Mouse (Mus musculus) induced T-regulatory cell, adult 2 months (primary cell): ENCODE data around the gene 1700020N01Rik.

ENCODE experiments used
- DNase-seq: peaks from one replicate; pipeline ENCODE4 v3.0.0-alpha.2; 2012; ENCODE audit warnings: low read depth

1700020N01Rik gene

DNA sequence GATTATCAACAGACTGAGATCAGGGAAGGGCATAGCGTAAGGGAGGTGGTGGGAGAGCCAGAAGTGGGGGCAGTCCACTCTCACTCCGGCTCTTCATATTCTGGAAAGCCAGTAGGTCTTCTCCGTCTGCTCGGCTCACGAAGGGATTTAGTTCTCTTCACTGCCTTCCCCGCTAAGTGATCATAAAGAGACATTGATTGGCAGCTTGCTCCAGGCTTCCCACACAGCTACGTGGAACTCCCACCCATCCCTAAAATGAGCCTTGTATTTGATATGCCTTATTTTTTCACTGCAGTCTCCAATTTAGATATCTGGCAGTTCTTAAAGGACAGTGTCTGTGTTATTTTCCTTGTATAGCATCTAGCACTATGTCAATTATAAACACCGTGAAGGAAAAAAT lies 11.5 kb downstream of the 1700020N01Rik start:
- no peak for DNase-seq

- no peak for DNase-seq
Observed at GRCm38 (mm10) chr10:21605011-21605571, 12.1 kb downstream of the 1700020N01Rik start.

DNA sequence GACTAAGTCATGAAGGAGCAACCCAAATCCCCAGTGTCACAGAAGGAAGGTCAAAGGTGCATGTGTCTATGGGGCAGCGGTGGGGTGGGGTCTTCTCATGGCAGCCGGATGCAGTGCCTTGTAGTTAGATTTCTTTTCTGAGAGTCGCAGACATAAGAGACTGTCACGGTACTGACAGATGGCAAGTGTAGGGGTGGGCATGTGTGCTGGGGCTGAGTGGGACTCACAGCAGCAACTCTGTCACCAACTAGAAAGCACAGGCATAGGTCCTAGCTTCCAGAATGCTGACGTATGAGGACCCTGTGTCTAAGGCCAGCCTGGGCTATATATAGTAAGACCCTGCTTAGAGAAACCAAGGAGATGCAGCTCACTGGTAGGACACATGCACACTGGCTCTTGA lies 12.7 kb downstream of the 1700020N01Rik start:
- DNase-seq, result no peak

DNA sequence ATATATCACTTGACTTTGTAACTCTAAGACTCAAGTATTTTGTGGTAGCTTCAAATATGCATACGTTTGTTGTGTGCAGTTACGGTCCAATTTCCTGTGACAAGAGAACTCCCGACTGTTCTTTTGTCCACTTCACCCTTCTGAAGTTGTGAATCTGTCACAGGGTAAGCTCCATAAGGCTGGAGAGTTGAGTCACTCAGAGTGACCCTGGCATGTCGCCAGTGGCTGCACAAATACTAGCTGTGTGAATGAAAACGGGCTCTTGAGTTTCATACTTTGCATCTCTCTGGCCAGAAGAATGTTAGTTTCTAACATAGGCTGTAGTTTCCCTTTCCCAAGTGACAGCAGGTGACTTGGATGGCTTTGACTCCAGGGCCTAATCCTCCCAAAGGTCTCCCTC lies 14.0 kb downstream of the 1700020N01Rik start:
- DNase-seq, result no peak

- DNase-seq, result no peak
Observed at GRCm38 (mm10) chr10:21609583-21609982, 16.6 kb downstream of the 1700020N01Rik start.

DNA sequence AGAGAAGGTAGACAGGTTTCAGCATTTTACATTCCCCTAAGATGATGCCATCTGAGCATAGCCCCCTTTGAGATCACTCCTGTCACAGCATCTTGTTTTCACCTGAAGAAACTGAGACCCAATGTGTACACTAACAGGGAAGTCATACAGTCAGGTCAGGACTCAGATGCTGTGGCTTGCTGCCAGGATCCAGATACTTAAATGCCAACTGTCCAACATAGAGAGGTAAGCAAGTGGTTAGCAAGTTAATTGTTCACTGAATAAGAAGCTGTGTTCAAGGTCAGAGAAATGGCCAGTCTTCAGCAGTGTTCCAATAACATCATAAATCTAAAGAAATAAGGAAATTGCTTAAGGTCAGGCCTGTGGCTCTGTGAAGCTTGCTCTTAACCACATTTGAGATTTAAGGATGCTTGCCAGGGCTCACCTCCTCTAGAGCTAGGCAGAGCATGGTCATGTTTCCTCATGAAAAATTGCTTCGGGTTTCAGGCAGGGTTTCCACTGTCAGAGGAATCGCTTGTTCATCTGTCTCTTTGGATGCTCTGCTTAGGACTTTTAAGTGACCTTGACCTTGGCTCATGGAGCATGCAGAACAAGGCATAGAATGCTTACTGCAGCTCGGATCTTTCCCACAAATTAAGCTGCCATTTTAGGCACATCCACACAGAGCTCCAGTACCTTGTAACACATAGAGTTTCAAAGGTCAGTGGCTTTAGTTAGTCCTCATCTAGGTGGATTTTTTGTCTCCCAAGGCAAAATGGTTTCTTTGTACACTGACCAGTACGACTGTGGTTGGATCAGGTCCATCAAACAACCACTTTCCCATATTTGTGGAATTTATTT lies 20.3 kb downstream of the 1700020N01Rik start:
- DNase-seq, result no peak

DNA sequence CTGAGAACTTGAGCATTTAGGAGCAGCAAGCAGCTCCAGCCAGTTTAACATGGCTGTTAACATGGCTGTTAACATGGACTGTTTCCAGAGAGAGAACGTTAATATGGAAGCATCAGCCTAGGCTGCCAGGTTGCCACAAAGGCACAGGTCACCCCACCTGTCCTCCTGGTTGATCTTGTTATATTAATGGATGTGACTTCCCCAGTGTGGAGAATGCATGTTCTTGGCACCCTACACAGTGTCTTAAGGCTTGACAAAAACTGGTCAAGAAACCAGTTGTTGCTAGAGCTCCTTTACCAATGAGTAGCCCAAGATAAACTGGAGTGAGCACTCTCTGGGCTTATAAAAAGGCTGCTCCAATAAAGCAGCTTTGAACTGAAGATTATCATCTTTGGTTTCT lies 21.6 kb downstream of the 1700020N01Rik start:
- DNase-seq, result no peak

DNA sequence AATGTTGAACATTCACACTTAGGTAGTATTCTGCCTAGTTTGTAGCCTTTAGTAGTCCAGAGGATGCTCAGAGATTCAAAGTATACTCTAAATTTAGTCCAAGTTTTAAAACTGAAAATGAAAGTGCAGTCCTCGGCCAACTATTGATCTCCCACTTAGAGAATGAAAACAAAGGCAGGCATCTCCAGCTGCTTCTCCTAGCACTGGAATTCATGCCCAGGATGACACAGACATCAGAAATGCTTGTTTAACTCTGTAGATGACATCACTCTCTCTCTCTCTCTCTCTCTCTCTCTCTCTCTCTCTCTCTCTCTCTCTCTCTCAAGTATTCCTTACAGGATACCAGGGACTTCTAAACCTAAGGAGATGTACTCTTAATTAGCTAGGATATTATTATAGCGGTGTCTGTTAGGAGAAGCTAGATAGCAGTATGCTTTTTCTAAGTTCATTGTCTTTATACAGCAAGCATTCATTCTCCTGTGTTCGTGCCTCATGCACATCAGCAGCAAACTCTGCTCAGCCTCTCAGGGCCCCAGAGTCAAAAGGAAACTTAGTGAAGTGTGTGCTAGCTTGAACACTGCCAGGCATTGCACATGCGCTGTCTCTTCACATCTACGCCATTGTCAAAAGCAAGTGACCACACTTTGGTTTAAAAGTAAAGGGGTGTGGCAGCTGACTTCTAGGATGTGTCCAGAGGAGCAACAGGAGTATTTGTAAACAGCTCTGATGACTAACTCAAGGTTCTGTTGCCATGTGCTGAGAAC lies 26.0 kb downstream of the 1700020N01Rik start:
- DNase-seq, result peak; percentile 69

DNA sequence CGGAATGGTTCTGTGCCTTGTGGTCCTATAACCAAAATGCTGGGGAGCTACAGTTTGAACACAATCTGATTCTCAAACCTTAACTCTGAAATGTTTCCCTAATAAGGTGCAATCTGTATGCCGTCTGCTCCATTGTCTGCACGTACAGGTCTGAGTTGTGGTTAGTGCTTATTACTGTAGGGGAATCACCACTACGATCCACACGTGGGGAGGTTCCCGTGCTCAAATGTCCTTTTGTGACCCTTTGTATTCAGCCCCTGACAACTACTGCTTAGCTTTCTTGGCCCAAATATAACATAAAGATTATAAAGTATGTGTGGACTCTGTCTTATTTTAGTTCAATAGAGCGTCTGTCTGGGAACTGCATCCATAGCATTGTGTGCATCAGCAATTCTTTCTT lies 29.1 kb downstream of the 1700020N01Rik start:
- no peak for DNase-seq

DNA sequence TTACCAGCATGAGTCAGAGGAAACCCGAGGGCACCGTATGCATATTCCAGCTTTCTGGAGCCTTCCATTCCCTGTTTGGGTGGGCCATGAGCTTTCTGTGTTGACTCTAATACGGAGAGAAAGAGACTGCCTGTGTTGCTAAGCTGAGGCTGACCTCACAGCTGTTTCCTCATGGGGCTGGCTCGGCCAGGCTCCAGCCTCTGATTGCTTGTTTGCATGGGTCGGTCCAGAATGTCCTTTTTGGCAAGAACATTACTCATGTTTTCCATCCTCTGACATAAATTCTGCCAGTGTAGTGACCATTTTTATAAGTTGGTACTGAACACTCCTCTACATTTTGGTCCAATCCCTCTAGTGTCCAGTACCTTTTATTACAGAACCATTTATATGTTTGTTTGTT lies 35.6 kb downstream of the 1700020N01Rik start:
- DNase-seq, result no peak

GRCm38 (mm10) chr10:21629031-21629740 lies 36.2 kb downstream of the 1700020N01Rik start:
- DNase-seq, result no peak

DNA sequence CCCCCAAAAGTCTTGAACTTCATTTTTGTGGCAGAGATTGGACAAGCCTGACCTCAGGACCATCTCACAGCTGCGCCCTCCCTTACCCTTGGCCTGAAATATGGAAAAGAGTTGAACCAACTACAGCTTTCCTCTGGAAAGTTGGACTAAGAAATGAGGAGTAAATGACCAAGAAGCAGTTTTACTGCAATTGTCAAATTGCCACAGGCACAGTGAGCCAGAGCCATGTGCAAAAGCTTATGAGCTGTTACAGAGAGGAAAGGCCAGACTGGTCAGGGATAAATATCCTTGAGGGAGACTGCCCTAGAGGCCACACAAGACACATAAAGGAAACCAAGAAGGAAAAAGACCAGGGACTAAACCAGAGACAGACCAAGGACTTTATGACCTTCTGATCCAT lies 38.5 kb downstream of the 1700020N01Rik start:
- DNase-seq, result no peak

DNA sequence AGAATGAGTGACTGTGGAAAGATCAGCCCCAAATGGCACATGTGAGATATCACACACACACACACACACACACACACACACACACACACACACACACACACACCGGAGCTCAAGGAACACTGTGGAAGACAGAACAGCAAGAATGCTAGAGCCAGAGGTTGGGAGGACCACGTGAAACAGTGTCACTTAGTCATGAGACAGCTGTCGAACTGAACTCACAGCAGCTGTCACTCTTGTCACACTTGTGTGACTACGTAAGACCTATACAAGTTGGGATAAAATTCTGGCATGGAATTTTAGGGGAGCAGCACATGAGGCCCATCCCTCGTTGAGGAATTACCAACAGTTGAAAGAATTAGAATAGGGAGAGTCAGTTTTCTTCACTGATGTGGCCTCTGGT lies 39.7 kb downstream of the 1700020N01Rik start:
- DNase-seq, result no peak

- DNase-seq, result no peak
Observed at GRCm38 (mm10) chr10:21635988-21636710, 43.2 kb downstream of the 1700020N01Rik start.

DNA sequence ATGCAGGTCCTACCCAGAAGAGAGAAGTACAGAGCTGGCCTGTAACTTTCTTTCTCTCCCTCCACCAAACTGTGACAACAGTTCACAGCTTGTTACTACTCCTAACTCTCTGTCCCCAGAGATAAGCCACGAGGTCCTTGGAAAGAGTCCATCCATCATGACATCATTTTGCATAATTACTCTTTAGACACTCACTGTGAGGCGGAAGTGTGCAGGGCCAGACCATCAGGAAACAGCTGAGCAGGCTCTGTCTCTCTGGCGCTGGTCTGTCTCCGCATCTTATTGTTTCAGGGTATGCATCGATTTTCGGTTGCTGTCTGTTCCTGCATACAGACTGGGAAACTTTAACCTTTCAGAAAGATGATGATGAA lies 43.8 kb downstream of the 1700020N01Rik start:
- no peak for DNase-seq

DNA sequence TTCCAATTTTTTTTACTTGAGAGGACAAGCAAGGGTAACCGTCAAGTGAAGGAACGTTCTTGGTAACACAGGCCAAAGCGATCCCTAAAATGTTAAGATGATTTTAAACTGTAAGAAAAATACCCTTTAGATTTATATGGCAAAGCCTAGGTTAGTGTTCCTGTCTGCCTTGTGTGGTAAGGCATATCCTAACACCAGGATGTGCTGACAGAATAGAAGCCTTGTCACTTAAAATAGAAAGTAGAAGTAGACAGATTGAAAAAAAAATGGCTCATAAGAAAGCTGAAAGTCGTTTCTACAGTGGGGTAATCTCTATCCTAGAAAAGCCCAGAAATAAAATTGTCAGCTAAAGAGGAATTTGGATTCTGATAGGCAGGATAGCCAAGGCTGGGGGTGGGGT lies 58.4 kb downstream of the 1700020N01Rik start:
- no peak for DNase-seq

DNA sequence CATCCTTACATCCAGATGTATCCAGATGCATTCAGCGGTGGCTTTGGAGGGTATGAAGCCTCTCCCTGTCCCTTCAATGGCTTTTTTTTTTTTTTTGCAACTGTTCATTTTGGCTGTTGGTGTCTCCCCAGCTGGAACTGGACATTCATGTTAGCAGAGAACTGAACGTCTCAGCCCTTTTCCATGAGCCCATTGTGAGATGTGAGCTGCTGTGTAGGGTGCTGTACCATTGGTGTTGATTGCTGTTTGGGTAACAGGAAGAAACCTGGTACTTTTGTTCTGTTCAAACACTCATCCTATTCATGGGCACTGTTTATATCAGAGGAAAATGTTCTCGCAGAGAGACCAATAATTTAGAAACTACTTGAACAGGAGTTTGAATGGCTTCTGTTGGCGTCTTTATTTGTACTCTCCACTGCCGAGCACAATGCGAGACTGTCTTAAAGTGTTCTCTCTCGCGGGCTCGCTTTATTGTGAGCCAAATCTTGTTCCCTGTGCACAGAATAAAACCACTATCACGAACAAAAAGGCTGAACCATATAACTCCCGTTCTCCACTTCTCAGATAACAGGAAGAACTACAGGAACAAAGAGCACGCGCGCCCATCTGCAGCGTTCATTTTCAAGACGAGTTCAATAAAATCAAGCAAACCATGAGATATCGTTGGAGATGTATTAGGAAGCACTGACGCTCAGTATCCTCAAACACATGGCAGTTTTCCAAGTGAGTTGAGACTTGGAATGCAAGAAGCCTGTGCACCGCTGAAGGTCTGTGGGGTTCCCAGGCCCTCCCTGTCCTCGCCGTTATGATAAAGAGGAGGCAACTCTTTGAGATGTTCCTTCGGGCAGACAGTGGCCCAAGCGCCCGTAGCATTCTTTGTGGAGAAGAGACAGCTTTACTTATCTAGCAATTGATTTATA lies 59.7 kb downstream of the 1700020N01Rik start:
- DNase-seq, result no peak

GRCm38 (mm10) chr10:21653469-21653868 lies 60.5 kb downstream of the 1700020N01Rik start:
- DNase-seq, result peak; percentile 11

DNA sequence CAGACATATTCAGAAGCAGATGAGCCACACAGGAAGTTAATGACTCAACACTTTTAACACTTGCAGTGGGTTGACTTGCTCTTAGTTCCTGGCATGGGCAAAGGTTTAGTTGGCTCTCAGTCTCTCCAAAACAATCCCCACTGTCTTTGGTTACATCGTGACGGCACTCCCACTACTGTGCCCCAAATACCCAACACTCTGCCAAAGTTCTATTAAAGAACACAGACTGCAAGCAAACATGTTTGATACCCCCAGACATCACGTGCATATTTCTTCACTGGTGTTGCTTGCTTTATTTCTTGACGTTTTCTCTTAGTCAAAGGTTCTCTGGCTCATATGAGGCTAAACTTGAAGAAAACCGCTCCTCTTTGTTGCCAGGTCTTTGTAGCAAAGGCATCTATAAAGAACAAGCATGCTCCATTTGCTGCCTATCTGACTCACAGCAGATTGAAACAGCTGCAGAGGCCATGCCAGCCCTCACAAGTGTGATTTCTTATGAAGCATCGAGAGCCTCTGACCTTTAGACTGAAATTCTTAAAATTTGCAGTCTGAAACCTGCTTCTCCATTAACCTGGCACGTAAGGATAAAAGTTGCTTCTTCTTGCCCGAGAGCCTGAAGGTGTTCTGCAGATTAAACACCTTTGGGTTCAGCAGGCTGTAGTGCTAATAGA lies 66.8 kb downstream of the 1700020N01Rik start:
- peak; percentile 29 for DNase-seq

DNA sequence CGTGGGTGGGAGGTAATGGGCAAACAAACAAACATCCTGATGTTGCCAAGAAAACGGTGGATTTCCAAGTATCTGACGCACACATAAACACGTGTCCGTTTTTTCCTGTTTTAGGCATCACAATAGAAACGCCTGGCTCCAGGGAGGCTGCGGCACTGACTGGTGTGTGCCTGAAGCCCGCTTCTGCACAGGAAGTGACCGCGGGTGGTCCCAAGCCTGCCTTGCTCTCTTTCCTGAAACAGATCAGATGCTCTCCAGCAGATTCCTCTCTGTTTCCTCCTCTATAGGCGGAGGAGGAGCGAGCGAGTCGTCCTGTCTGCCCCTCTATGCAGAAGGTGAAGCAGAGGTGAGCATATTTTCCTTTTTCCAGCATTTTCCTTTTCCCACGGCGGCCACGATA lies 76.0 kb downstream of the 1700020N01Rik start:
- DNase-seq, result no peak
